Mouse (Mus musculus): ENCODE measurements around the gene Gm38394. TPM values are rescaled to one million over a fixed set of nuclear protein-coding genes. Genes with fewer than 3 reads are reported as not detected.

Gene Gm38394
- polyA plus RNA-seq, 1 experiment = not detected

DNA sequence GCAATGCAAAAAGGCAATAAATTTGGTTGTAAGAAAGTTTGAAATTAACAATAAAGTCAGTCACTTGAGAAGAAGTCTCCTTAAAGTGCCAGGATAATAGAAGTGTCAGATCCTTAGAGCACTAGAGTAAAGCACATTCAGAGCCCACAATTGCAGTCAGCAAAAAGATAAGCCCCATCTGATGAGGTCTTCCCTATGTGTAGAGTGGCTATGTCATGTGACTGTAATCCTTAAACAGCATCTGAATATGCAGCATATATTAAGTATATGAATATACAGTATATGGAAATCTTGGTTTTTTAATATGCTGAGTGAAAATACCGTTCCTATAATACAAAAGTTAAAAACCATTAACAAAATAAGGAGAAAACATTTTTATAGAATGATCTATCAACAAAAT is 8.1 kb downstream of the Gm38394 start:
- WGBS = 95% methylated on average over 1 of the region's 1 CpGs

GRCm38 (mm10) chr1:133650288-133651055 is 10.6 kb downstream of the Gm38394 start:
- 95% methylated on average over 7 of the region's 7 CpGs for WGBS
- no peak overlapping the region for H3K27ac ChIP-seq (ENCODE audit: insufficient read depth, low read depth, low read length)
- H3K4me1 ChIP-seq (ENCODE audit: control insufficient read depth, insufficient read depth, low read length) = peaks cover 2% of the 10 kb centered on the region; the same call in 1 of the 2 replicates
- H3K4me3 ChIP-seq (ENCODE audit: insufficient read depth, low read depth, low read length) = no peak overlapping the region
- TF ChIP-seq POLR2A (IDR thresholded peaks at IDR 0.05; ENCODE audit: insufficient read depth, low read depth, low read length) (no peak), CTCF (IDR thresholded peaks at IDR 0.05; ENCODE audit: insufficient read depth, low read depth, low read length) (no peak)

More for the DNA sequence above, 8.1 kb downstream of the Gm38394 start:
- TF ChIP-seq POLR2A (IDR thresholded peaks at IDR 0.05; ENCODE audit: insufficient read depth, low read depth, low read length) = no peak
- TF ChIP-seq CTCF (IDR thresholded peaks at IDR 0.05; ENCODE audit: insufficient read depth, low read depth, low read length) = no peak
- H3K4me3 ChIP-seq (ENCODE audit: insufficient read depth, low read depth, low read length) = no peak overlapping the region
- H3K27ac ChIP-seq (ENCODE audit: insufficient read depth, low read depth, low read length) = no peak overlapping the region
- H3K4me1 ChIP-seq (ENCODE audit: control insufficient read depth, insufficient read depth, low read length) = peaks cover 5% of the 10 kb centered on the region; the same call in 1 of the 2 replicates

DNA sequence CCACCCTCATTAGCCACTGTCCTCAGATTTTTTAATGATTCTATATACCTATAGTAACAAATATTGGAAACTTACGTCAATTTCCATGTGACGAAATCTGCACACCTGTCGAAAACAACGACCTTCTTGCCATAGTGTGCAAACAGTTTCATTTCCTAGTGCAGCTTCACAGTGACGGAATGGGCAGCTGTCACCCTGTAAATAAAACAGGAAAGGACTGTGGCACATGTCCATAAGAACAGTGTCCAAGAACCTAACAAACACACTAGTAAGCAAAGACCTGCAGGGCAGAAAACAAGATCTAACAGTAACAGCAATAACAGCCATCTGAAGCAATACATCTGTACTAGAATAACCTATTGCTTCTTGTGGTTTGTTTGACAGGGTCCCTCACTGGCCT is 15.5 kb downstream of the Gm38394 start:
- WGBS = 93% methylated on average over 5 of the region's 5 CpGs
- no peak overlapping the region for H3K4me3 ChIP-seq (ENCODE audit: insufficient read depth, low read depth, low read length)
- no peaks in the 10 kb centered on the region for H3K4me1 ChIP-seq (ENCODE audit: control insufficient read depth, insufficient read depth, low read length)
- H3K27ac ChIP-seq (ENCODE audit: insufficient read depth, low read depth, low read length) = no peak overlapping the region
- TF ChIP-seq CTCF (IDR thresholded peaks at IDR 0.05; ENCODE audit: insufficient read depth, low read depth, low read length) (no peak), POLR2A (IDR thresholded peaks at IDR 0.05; ENCODE audit: insufficient read depth, low read depth, low read length) (no peak)

- Histone ChIP-seq H3K27ac (ENCODE audit: insufficient read depth, low read depth, low read length) (no peak overlapping the region), H3K4me1 (ENCODE audit: control insufficient read depth, insufficient read depth, low read length) (no peaks in the 10 kb centered on the region), H3K4me3 (ENCODE audit: insufficient read depth, low read depth, low read length) (no peak overlapping the region)
- WGBS = 37% methylated on average over 2 of the region's 2 CpGs
- TF ChIP-seq CTCF (IDR thresholded peaks at IDR 0.05; ENCODE audit: insufficient read depth, low read depth, low read length) = no peak
- TF ChIP-seq POLR2A (IDR thresholded peaks at IDR 0.05; ENCODE audit: insufficient read depth, low read depth, low read length) = no peak
These were observed 20.0 kb downstream of the Gm38394 start for GRCm38 (mm10) chr1:133641163-133641562.

DNA sequence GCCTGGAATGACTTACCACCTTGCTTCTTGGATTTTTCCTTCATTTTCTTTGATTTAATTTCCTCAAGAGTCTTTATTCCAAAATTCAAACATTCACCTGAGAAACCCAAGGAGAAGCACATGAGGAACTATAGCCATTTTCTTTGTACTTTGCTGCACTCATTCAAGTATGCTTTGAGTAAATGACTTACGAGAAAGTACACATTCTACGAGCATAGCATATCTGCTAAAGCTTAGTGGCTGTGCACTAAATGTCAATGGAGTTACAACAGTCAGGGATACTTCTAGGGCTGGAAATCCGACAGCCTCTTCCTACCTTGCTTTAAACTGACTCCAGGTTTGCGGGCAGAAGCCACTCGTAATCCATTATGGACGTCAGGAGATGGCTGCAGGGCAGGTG is 22.6 kb downstream of the Gm38394 start:
- Histone ChIP-seq H3K4me3 (ENCODE audit: insufficient read depth, low read depth, low read length) (no peak overlapping the region), H3K4me1 (ENCODE audit: control insufficient read depth, insufficient read depth, low read length) (no peaks in the 10 kb centered on the region), H3K27ac (ENCODE audit: insufficient read depth, low read depth, low read length) (no peak overlapping the region)
- TF ChIP-seq POLR2A (IDR thresholded peaks at IDR 0.05; ENCODE audit: insufficient read depth, low read depth, low read length) (no peak), CTCF (IDR thresholded peaks at IDR 0.05; ENCODE audit: insufficient read depth, low read depth, low read length) (no peak)
- WGBS = 92% methylated on average over 6 of the region's 6 CpGs

GRCm38 (mm10) chr1:133632168-133632567 is 28.9 kb downstream of the Gm38394 start:
- Histone ChIP-seq H3K4me3 (ENCODE audit: insufficient read depth, low read depth, low read length) (no peak overlapping the region), H3K27ac (ENCODE audit: insufficient read depth, low read depth, low read length) (no peak overlapping the region), H3K4me1 (ENCODE audit: control insufficient read depth, insufficient read depth, low read length) (no peaks in the 10 kb centered on the region)
- 90% methylated on average over 2 of the region's 2 CpGs for WGBS
- no peak for TF ChIP-seq POLR2A (IDR thresholded peaks at IDR 0.05; ENCODE audit: insufficient read depth, low read depth, low read length)
- no peak for TF ChIP-seq CTCF (IDR thresholded peaks at IDR 0.05; ENCODE audit: insufficient read depth, low read depth, low read length)

GRCm38 (mm10) chr1:133625052-133625451 is 36.1 kb downstream of the Gm38394 start:
- Histone ChIP-seq H3K4me1 (ENCODE audit: control insufficient read depth, insufficient read depth, low read length) (no peaks in the 10 kb centered on the region), H3K27ac (ENCODE audit: insufficient read depth, low read depth, low read length) (no peak overlapping the region), H3K4me3 (ENCODE audit: insufficient read depth, low read depth, low read length) (no peak overlapping the region)
- TF ChIP-seq POLR2A (IDR thresholded peaks at IDR 0.05; ENCODE audit: insufficient read depth, low read depth, low read length) = no peak
- TF ChIP-seq CTCF (IDR thresholded peaks at IDR 0.05; ENCODE audit: insufficient read depth, low read depth, low read length) = no peak
- 74% methylated on average over 2 of the region's 2 CpGs for WGBS

DNA sequence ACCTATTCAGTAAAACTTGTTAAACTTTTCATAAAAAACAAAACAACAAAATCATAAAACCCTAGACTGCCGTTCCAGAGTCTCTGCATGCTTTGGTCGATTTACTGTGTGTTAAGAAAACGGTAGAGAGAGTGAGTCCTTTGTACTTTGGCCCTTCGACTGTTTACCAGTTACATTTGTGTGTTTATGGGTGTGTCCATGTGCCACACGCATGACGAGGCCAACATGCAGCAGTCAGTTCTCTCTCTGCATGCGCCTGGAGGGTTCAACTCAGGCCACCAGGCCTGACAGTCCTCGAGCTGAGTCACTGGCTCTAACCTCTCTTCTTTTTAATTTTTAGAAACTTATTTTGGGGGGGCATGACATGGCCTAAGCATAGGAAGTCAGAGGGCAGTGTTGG is 42.8 kb downstream of the Gm38394 start:
- Histone ChIP-seq H3K4me1 (ENCODE audit: control insufficient read depth, insufficient read depth, low read length) (no peaks in the 10 kb centered on the region), H3K27ac (ENCODE audit: insufficient read depth, low read depth, low read length) (no peak overlapping the region), H3K4me3 (ENCODE audit: insufficient read depth, low read depth, low read length) (no peak overlapping the region)
- WGBS = 78% methylated on average over 8 of the region's 8 CpGs
- TF ChIP-seq CTCF (IDR thresholded peaks at IDR 0.05; ENCODE audit: insufficient read depth, low read depth, low read length) (no peak), POLR2A (IDR thresholded peaks at IDR 0.05; ENCODE audit: insufficient read depth, low read depth, low read length) (no peak)

- Histone ChIP-seq H3K4me3 (ENCODE audit: insufficient read depth, low read depth, low read length) (no peak overlapping the region), H3K4me1 (ENCODE audit: control insufficient read depth, insufficient read depth, low read length) (no peaks in the 10 kb centered on the region), H3K27ac (ENCODE audit: insufficient read depth, low read depth, low read length) (no peak overlapping the region)
- TF ChIP-seq POLR2A (IDR thresholded peaks at IDR 0.05; ENCODE audit: insufficient read depth, low read depth, low read length) (no peak), CTCF (IDR thresholded peaks at IDR 0.05; ENCODE audit: insufficient read depth, low read depth, low read length) (no peak)
- 73% methylated on average over 2 of the region's 2 CpGs for WGBS
These were observed 43.2 kb downstream of the Gm38394 start for GRCm38 (mm10) chr1:133617908-133618307.
